Mouse (Mus musculus) left cerebral cortex, postnatal 25 days (tissue): ENCODE results near the gene Szrd1. TPM values are rescaled to one million over a fixed set of nuclear protein-coding genes. Genes with fewer than 3 reads are reported as not detected.

Experiments used
- DNase-seq, 2 experiments: peaks; one replicate each; pipeline ENCODE4 v3.0.0; 2022; ENCODE audit warnings: low spot score in 2 of 2, mixed read lengths in 1 of 2
- intact Hi-C: fragments of 180-260 bp; cut with DNase I; formaldehyde crosslinking; loops from one replicate; pipeline ENCODE4 v1.15.1; 2025
- total RNA-seq, 2 experiments: library from RNA; stranded (reverse); gene quantifications; 2 replicates each; pipeline ENCODE4 v1.2.3; 2021

Szrd1 gene
- 10 to 100 TPM; 41.7 to 49.2 TPM for total RNA-seq

DNA sequence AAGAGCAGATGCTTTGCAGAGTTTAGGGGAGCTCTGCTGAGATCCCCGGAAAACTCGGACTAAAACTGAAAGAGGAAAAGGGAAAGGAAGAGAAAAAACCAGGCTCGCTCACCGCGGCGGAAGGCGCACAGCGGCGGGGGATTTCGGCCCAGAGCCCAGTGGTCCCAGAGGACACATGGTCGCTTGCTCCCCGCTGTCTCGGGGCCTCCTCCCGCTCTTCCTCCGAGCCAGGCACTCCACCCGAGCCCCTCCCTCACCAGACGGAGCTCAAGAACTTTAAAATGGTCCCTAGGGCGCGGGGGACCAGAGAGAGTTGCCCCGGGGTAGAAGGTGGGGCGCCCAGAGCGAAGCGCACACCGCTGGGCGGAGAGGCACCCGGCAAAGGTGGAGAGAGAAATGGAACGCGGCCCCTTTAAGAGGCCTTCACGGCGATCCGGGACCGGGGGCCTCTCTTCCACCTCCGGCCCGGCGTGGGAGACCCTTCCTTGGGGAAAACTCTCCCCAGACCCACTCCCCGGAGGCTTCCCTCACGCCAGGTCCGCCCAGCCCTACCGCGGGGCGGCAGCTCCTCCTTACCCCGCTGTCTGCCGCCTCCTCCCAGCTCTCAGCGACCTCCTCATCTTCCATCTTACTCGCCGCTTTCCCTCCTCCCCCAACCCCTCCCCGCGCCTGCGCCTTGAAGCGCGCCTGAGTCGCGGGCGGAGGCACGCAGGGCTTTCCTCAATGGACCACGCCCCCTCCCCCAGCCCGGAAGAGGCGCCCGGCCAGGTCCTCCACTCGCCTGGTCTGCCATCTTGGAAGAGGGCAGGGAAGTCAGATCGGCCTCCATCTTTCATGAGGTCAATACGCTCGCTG is at the start of gene Szrd1:
Gene Szrd1, minus strand, starts transcription at position 660 of the 855 bp plus-strand sequence.
- intact Hi-C loops: no loop called here
- peak; percentile 98 to 99 for DNase-seq

DNA sequence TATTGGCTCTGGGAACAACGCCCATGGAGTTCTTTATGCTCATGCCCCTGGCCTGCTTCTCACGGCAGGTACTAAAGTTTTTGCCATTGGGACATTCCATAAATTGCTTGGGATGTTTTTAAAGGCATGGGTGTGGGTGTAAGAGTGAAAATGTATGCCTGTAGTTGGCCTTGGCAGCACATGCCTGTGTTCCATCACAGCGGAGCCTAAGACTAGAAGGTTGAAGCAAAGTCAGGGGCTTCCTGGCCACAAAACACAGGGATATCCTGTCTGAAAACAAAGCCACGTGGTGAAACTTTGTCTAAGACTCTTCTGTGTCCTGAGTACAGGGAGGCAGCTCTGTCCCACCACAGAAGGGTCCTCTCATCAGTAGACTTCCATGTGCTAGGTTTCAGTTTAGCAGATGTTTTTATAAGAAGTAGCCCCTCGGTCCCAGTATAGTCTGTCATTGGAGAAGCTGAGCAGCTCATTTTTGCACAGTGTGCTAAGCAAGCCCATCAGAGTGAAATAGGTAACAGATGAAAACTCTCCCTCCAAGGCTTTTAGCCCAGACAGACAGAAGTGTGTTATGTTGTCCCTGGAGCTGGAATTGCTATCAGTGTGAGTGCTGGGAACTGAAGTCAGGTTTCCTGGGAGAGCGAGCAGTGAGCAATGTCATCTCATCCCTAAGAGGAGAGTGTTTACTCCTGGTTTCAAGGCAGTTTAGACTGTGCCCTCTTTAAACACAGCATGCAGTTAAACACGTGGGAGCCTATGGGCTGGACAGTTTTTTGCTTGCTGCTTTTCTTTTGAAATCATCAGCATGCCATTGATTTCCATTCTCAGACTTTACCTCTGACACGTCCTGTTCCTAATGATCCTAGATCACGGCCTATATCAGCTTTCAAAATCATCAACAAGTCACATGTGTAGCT is 47.6 kb upstream of the Szrd1 start:
- DNase-seq: no peak
- intact Hi-C loops: no loop called here

- no peak for DNase-seq
- intact Hi-C loops: no loop called here
These were observed 44.9 kb upstream of the Szrd1 start for GRCm38 (mm10) chr4:141184426-141184825.

- no peak for DNase-seq
- intact Hi-C loops: no loop called here
These were observed 44.4 kb upstream of the Szrd1 start for GRCm38 (mm10) chr4:141183932-141184331.

GRCm38 (mm10) chr4:141181981-141182380 is 42.4 kb upstream of the Szrd1 start:
- no peak for DNase-seq
- intact Hi-C loops: no loop called here

GRCm38 (mm10) chr4:141180831-141181230 is 41.3 kb upstream of the Szrd1 start:
- intact Hi-C loops: no loop called here

DNA sequence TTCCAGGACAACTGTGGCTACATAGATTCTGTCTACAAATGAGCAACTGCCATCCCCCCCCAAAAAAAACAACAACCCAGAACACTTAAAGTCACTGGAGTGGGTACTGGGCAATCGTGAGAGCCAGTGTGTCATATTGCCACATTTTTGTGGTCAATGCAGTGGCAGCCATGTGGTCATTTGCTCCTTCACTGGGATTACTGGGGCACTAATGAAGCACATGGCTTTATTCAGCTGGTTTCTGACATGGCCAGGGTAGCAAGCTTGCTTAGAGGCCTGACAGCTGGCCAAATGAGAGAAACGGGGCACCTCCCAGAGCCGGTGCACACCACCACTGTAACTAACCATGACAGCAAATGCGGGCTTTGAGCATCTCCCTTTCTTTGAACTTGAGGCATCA is 38.9 kb upstream of the Szrd1 start:
- DNase-seq: no peak
- intact Hi-C loops: loop anchor here (5.0 kb wide), 1 partner anchor 36 kb away; no protein-coding TSS in a partner anchor

More at GRCm38 (mm10) chr4:141180831-141181230, 41.3 kb upstream of the Szrd1 start:
- no peak for DNase-seq

GRCm38 (mm10) chr4:141176328-141176838 is 36.8 kb upstream of the Szrd1 start:
- intact Hi-C loops: loop anchor here (5.0 kb wide), 1 partner anchor 34 kb away; no protein-coding TSS in a partner anchor
- no peak for DNase-seq

DNA sequence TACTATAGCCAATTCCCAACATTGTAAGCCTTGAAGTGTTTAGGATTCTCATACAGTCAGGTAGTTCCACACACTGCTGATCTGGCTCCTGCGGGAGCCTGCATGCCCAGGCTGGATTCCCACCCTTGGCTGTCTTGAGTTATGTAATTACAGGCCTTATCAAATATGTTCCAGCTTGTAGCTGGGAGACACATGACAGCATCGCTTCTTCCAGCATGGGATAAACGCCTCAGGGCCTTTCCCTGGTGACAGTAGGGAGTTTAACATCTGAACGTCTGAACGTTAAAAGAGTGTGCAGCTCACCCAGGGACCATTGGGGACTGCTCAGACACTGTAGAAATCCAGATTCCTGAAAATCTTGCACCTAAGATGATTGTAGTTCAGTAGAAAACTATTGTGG is 36.2 kb upstream of the Szrd1 start:
- DNase-seq: peak in 1 of 2 experiments; percentile 14
- intact Hi-C loops: loop anchor here (5.0 kb wide), 1 partner anchor 33 kb away; no protein-coding TSS in a partner anchor

GRCm38 (mm10) chr4:141172121-141172520 is 32.5 kb upstream of the Szrd1 start:
- intact Hi-C loops: no loop called here
- peak in 1 of 2 experiments; percentile 41 for DNase-seq

DNA sequence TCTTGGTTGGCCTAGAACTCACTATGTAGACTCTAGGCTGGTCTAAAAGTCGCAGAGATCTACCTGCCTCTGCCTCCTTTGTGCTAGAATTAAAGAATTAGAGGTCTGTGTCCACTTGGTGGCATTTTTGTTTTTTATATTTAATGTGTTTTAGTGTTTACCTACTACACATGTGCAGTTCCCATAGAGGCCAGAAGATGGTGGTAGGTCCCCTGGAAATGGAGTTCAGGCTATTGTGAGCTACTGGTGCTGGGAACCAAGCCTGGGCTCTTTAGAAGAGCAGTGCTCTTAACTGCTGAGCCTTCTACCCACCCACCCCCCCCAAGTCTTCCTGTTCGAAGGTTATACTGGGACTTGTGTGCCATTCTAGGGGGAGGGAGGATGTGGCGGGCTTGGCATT is 27.6 kb upstream of the Szrd1 start:
- intact Hi-C loops: no loop called here
- DNase-seq: no peak

DNA sequence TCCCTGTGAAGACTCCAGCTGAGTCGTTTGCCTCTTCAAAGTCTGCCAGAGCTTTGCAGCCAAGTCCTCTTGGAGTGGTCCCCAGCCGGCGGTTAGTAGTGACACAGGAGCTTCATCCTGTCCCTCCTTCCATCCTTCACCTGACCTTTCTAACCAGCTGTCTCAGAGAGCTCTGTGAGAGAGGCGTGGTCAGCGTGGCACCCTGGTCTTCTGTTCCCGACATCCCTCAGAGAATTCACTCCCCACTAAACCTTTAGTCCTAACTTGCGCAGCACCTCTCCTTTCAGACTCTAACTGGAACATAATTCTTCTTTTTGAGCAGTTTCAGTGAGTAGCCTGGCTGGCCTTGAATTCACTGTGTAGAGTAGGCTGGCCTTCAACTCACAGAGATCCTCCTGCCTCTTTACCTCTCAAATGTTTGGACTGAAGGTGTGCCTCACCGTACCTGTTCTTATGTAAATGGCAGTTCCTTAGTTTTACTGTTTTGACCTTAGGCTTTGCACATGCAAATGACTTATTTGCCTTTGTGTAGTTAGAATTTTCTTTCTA is 26.2 kb upstream of the Szrd1 start:
- intact Hi-C loops: no loop called here
- no peak for DNase-seq

DNA sequence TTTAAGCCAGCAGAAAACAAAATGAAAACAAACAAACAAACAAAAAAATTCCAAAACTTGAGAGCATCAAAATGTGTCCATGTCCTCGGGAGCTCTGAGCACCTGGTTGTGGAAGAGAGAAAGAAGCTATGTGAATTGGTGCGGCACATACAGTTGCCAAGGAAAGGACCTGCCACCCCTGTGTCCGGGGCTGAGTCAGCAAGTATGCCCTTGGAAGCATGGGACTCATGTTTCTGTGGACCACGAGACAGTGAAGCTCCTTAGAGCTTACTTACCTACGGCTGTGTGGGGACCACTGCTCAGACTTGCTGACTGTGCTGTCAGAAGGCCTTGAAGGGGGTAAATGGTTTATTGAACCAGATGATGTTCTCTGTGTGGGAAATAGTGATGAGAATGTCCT is 24.2 kb upstream of the Szrd1 start:
- intact Hi-C loops: no loop called here

GRCm38 (mm10) chr4:141161699-141162208 is 22.2 kb upstream of the Szrd1 start:
- no peak for DNase-seq
- intact Hi-C loops: no loop called here

More for the DNA sequence above, 24.2 kb upstream of the Szrd1 start:
- no peak for DNase-seq

DNA sequence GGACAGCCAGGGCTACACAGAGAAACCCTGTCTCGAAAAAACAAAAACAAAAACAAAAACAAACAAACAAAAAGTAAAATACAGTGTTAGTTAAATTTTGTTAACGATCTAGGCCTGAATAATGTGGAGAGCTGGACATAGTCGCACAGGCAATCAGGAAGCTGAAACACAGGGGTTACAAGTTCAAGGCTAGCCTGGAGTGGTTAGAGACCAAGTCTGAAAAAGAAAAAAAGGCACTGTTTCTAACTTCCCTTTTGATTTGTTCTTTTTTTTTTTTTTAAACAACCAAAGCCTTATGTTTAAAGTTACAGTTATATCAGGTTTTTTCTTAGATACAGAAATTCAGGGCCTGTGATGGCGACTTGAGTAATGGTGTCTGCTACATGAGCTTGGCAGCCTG is 20.6 kb upstream of the Szrd1 start:
- intact Hi-C loops: no loop called here

GRCm38 (mm10) chr4:141159666-141160065 is 20.1 kb upstream of the Szrd1 start:
- intact Hi-C loops: no loop called here
- no peak for DNase-seq

More for the DNA sequence above, 20.6 kb upstream of the Szrd1 start:
- DNase-seq: no peak

DNA sequence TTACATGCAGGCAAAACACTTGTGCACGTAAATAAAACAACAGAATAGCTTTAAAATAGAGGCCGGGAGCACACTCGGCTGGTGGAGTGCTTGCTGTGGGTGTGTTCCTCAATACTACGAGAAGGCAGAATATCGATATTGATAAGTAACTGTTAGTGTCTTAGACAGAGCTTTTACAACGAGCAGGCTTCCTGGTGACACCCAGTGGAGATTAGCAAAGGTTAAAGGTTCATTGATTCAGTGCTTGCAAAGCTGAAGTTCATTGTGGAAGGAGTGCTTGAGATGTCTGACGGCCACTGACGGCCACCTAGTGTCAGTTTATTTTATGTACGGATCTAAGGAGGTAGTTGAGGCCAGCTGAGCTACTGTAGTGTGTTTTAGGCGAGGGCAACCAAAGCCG is 19.5 kb upstream of the Szrd1 start:
- no peak for DNase-seq

GRCm38 (mm10) chr4:141158609-141159008 is 19.0 kb upstream of the Szrd1 start:
- intact Hi-C loops: no loop called here

More for the DNA sequence above, 19.5 kb upstream of the Szrd1 start:
- intact Hi-C loops: no loop called here

GRCm38 (mm10) chr4:141157485-141157884 is 17.9 kb upstream of the Szrd1 start:
- intact Hi-C loops: no loop called here
- no peak for DNase-seq

More at GRCm38 (mm10) chr4:141158609-141159008, 19.0 kb upstream of the Szrd1 start:
- no peak for DNase-seq
